Mouse (Mus musculus): ENCODE measurements around the gene Polg. TPM values are rescaled to one million over a fixed set of nuclear protein-coding genes. Genes with fewer than 3 reads are reported as not detected.

Gene Polg
- total RNA-seq, 2 experiments from 2014 or later = 33.8 to 34.3 TPM

GRCm38 (mm10) chr7:79502152-79503102, 36.3 kb upstream of the Polg start:
- no peak for DNase-seq

- DNase-seq = no peak
These were observed 35.4 kb upstream of the Polg start for GRCm38 (mm10) chr7:79501581-79502031.

GRCm38 (mm10) chr7:79500681-79501306, 34.6 kb upstream of the Polg start:
- no peak for DNase-seq

- DNase-seq = no peak
These were observed 33.7 kb upstream of the Polg start for GRCm38 (mm10) chr7:79499596-79500570.

GRCm38 (mm10) chr7:79498965-79499595, 32.9 kb upstream of the Polg start:
- DNase-seq = no peak

- no peak for DNase-seq
These were observed 32.2 kb upstream of the Polg start for GRCm38 (mm10) chr7:79498356-79498755.

GRCm38 (mm10) chr7:79497701-79498115, 31.5 kb upstream of the Polg start:
- DNase-seq = no peak

- no peak for DNase-seq
These were observed 30.7 kb upstream of the Polg start for GRCm38 (mm10) chr7:79496816-79497328.

GRCm38 (mm10) chr7:79495988-79496815, 30.0 kb upstream of the Polg start:
- peak; percentile 68 for DNase-seq

- DNase-seq = no peak
These were observed 27.8 kb upstream of the Polg start for GRCm38 (mm10) chr7:79493915-79494314.

- no peak for DNase-seq
These were observed 20.4 kb upstream of the Polg start for GRCm38 (mm10) chr7:79486528-79486927.

GRCm38 (mm10) chr7:79474831-79475399, 8.8 kb upstream of the Polg start:
- no peak for DNase-seq

- no peak for DNase-seq
These were observed 7.5 kb upstream of the Polg start for GRCm38 (mm10) chr7:79473496-79474194.

GRCm38 (mm10) chr7:79472792-79473191, 6.6 kb upstream of the Polg start:
- DNase-seq = no peak

- no peak for DNase-seq
These were observed 5.3 kb upstream of the Polg start for GRCm38 (mm10) chr7:79471436-79471835.

GRCm38 (mm10) chr7:79470718-79471117, 4.6 kb upstream of the Polg start:
- no peak for DNase-seq

- no peak for DNase-seq
These were observed 3.6 kb upstream of the Polg start for GRCm38 (mm10) chr7:79469766-79470165.

- DNase-seq = no peak
These were observed 2.8 kb upstream of the Polg start for GRCm38 (mm10) chr7:79468994-79469393.

- DNase-seq = no peak
These were observed 1.8 kb upstream of the Polg start for GRCm38 (mm10) chr7:79467951-79468350.

Data from gastrocnemius, postnatal 25 days (tissue).